Mouse (Mus musculus) spleen, adult 2 months (tissue): ENCODE data around the gene Tank.

Experiments used
- CTCF ChIP-seq: fragments of 200-500 bp; IDR thresholded peaks from 2 replicates; pipeline ENCODE4 v1.5.1; 2011; ENCODE audit warnings: mild to moderate bottlenecking, inconsistent platforms; ENCODE audit not compliant: insufficient read depth, insufficient read length, insufficient replicate concordance; ENCODE audit errors: extremely low read depth
- POLR2A ChIP-seq: fragments of 200-500 bp; IDR thresholded peaks from 2 replicates; pipeline ENCODE4 v1.6.1; 2011; ENCODE audit warnings: low read depth, low read length, inconsistent platforms

DNA sequence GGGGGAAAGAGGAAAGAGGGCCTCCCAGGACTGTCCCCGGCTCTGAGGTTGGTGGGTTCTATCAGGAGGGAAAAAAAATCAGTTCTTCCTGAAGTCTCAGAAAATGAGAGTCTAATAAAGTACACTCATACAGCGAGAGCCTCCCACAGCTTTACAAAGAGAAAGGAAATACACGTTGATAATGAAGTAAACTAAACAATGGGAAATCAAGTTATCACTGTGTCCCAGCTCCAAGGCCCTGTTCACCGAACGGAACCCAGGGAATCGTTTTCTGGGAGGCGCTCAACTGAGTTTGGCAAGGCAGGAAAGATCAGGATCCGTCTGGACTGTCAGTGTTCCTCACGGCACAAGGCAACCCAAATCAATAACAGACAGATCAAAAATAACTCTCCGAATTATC, 84.4 kb downstream of the Tank start:
- no peak for TF ChIP-seq POLR2A
- no peak for TF ChIP-seq CTCF
